Mouse (Mus musculus) ZHBTc4 (cell line): ENCODE measurements around the gene Wnt7a.

Experiments used
- DNase-seq: peaks from one replicate; pipeline ENCODE4 v3.0.0-alpha.2; 2011; ENCODE audit warnings: low read depth, low spot score

Wnt7a gene

GRCm38 (mm10) chr6:91345091-91345490 lies 66.1 kb downstream of the Wnt7a start:
- no peak for DNase-seq

GRCm38 (mm10) chr6:91339612-91340246 lies 71.4 kb downstream of the Wnt7a start:
- no peak for DNase-seq

- no peak for DNase-seq
These were observed 75.7 kb downstream of the Wnt7a start for GRCm38 (mm10) chr6:91335470-91335869.

GRCm38 (mm10) chr6:91331886-91332285 lies 79.3 kb downstream of the Wnt7a start:
- no peak for DNase-seq

- DNase-seq: no peak
These were observed 85.6 kb downstream of the Wnt7a start for GRCm38 (mm10) chr6:91325556-91325955.

GRCm38 (mm10) chr6:91324752-91325151 lies 86.4 kb downstream of the Wnt7a start:
- no peak for DNase-seq

GRCm38 (mm10) chr6:91322001-91322772 lies 89.0 kb downstream of the Wnt7a start:
- no peak for DNase-seq
